Mouse (Mus musculus) kidney, adult 8-10 months (tissue): ENCODE results near the gene Zfp352.
"Not testable (repeated sequence)": the region's sequence is repeated elsewhere in the genome, so short reads cannot be mapped to it uniquely, and the experiment has no call there.

Experiments used
- DNase-seq, 2 experiments: peaks; one replicate each; pipeline ENCODE4 v3.0.0; 2022

Gene Zfp352

DNA sequence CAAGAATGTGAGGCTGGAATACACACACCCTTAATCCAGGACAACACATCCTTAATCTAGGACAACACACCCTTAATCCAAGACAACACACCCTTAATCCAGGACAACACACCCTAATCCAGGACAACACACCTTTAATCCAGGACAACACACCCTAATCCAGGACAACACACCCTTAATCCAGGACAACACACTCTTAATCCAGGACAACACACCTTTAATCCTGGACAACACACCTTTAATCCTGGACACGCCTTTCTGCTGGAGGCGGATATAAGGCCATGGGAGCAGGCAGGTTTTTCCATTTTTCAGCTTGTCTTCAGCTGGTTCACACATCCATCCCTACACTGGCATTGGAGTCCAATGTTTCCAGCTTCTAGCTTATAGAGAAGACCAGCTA is at the start of gene Zfp352:
Zfp352 (plus strand) TSS at position 301 of the 400 bp plus-strand sequence.
- no peak for DNase-seq

GRCm38 (mm10) chr4:90170890-90171483 is 47.6 kb upstream of the Zfp352 start:
- no peak for DNase-seq

DNA sequence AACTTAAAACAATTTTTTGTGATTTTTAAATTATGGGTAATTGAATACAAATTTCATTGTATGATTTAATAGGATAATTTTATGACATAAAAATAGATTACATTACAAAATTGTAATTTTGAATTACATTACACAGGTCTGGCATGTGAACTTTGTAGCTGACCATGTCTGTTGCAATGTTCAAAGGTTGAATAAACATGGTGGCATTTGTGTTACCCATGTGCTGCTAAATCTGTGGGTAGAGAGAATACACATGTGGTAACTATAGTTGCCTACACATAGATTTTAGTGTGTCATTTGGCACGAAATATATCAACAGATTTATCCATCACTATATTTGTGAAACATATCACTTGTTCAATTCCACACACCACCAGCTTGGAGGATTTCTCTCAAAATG is 44.6 kb upstream of the Zfp352 start:
- DNase-seq = no peak

- DNase-seq = no peak
Measured at GRCm38 (mm10) chr4:90203421-90203820, 15.2 kb upstream of the Zfp352 start.

- no peak for DNase-seq
Measured at GRCm38 (mm10) chr4:90211475-90211874, 7.1 kb upstream of the Zfp352 start.

GRCm38 (mm10) chr4:90212076-90212475 is 6.5 kb upstream of the Zfp352 start:
- no peak for DNase-seq

DNA sequence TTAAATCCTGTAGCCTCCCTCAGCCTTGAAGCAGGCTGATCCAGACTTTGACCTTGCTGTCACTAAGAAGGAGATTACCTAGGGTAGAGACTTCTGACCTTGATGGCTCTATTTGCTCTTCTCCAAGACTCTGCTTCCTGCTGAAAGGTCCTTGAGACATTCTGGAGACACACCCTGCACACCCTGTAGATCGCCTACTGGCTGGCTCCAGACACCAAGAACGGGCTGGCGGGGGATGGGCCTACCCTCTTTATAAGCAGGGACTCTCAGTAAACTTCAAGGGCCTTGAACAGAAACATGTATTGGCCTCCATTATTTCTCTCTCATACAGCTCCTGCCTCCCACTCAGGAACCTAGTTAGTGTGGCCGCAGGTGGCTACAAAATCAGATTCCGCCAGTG is 17.0 kb downstream of the Zfp352 start:
- not testable (repeated sequence) for DNase-seq

DNA sequence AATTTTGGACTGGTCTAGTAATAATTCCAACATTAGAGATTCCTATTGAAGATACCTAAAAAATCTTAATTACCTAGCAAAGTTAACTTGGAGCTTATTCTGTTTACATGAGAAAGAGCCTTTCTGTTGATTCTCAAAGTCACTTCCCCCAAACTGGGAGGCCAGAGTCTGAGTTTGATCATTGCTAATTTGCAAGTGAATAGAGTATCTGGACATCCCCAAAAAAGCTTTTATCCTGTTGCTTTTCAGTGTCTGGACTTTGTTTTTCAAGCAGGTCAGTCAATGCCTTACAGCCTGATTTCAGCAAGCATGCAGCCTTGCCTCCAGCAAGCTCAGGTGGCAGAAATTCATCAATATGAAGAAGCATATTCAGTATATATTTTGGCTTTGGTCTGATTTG is 51.2 kb downstream of the Zfp352 start:
- no peak for DNase-seq
